Mouse (Mus musculus) MEL (cell line): ENCODE measurements around the gene Sh3gl2. TPM values are rescaled to one million over a fixed set of nuclear protein-coding genes. Genes with fewer than 3 reads are reported as not detected.

ENCODE experiments used
- DNase-seq: peaks from one replicate; pipeline ENCODE4 v3.0.0; 2011; ENCODE audit warnings: low read depth, low spot score
- H3K27ac ChIP-seq: 2 replicates; pipeline ENCODE4 v1.5.1; 2012; ENCODE audit warnings: low read depth, mild to moderate bottlenecking, control low read depth, low read length, moderate library complexity; ENCODE audit not compliant: control insufficient read depth
- H3K27me3 ChIP-seq, 2 experiments: fragments of 150-350 bp in 1 of 2; sonication (generic) in 1 of 2; 2 replicates each; pipeline ENCODE4 v1.6.1; 2012; ENCODE audit warnings: low read length in 2 of 2, mild to moderate bottlenecking in 2 of 2, improper control_type of control experiment in 1 of 2, moderate library complexity in 1 of 2; ENCODE audit not compliant: insufficient read depth in 2 of 2, control insufficient read depth in 1 of 2
- H3K36me3 ChIP-seq, 2 experiments: 2 replicates each; pipeline ENCODE4 v1.6.1; 2012 to 2014; ENCODE audit warnings: low read length in 2 of 2, improper control_type of control experiment in 1 of 2, inconsistent platforms in 1 of 2, mild to moderate bottlenecking in 1 of 2; ENCODE audit not compliant: insufficient read depth in 2 of 2, control insufficient read depth in 1 of 2
- H3K4me1 ChIP-seq, 2 experiments: fragments of 150-350 bp in 1 of 2; sonication (generic) in 1 of 2; 2 replicates each; pipeline ENCODE4 v1.6.1; 2012; ENCODE audit warnings: low read length in 2 of 2, improper control_type of control experiment in 1 of 2, mild to moderate bottlenecking in 1 of 2; ENCODE audit not compliant: insufficient read depth in 2 of 2, control insufficient read depth in 1 of 2
- H3K4me3 ChIP-seq, 2 experiments: fragments of 150-350 bp in 1 of 2; sonication (generic) in 1 of 2; 2 replicates each; pipeline ENCODE4 v1.5.1; 2012; ENCODE audit warnings: low read depth in 2 of 2, low read length in 2 of 2, mild to moderate bottlenecking in 2 of 2, moderate library complexity in 2 of 2, control low read depth in 1 of 2, improper control_type of control experiment in 1 of 2; ENCODE audit not compliant: control insufficient read depth in 1 of 2, insufficient read depth in 1 of 2
- H3K79me2 ChIP-seq: 2 replicates; pipeline ENCODE4 v1.6.1; 2012; ENCODE audit warnings: mild to moderate bottlenecking, low read length, moderate library complexity; ENCODE audit not compliant: control insufficient read depth, poor library complexity, insufficient read depth
- H3K9ac ChIP-seq: 2 replicates; pipeline ENCODE4 v1.6.1; 2012; ENCODE audit warnings: low read depth, mild to moderate bottlenecking, control low read depth, low read length, moderate library complexity; ENCODE audit not compliant: control insufficient read depth, poor library complexity, severe bottlenecking
- H3K9me3 ChIP-seq: fragments of 150-350 bp; sonication (generic); replicated peaks from 2 replicates; pipeline ENCODE4 v1.6.1; 2012; ENCODE audit warnings: mild to moderate bottlenecking, low read length, improper control_type of control experiment, moderate library complexity; ENCODE audit not compliant: insufficient read depth
- CHD2 ChIP-seq: IDR thresholded peaks from 2 replicates; pipeline ENCODE4 v1.6.1; 2011; ENCODE audit warnings: low read length, improper control_type of control experiment
- ELF1 ChIP-seq: IDR thresholded peaks from 2 replicates; pipeline ENCODE4 v1.6.1; 2014; ENCODE audit warnings: low read depth, mild to moderate bottlenecking, inconsistent platforms, low read length, improper control_type of control experiment, moderate library complexity
- GATA1 ChIP-seq: IDR thresholded peaks from 2 replicates; pipeline ENCODE4 v1.6.1; 2011; ENCODE audit warnings: low read depth, low read length, improper control_type of control experiment
- HCFC1 ChIP-seq: IDR thresholded peaks from 2 replicates; pipeline ENCODE4 v1.6.1; 2012; ENCODE audit warnings: low read depth, mild to moderate bottlenecking, inconsistent platforms, low read length, improper control_type of control experiment, moderate library complexity
- JUND ChIP-seq: IDR thresholded peaks from 2 replicates; pipeline ENCODE4 v1.6.1; 2011; ENCODE audit warnings: low read depth, mild to moderate bottlenecking, improper control_type of control experiment, low read length
- KAT2A ChIP-seq: conservative IDR thresholded peaks from 2 replicates; pipeline ENCODE4 v1.6.1; 2012; ENCODE audit warnings: low read depth, low read length, improper control_type of control experiment, inconsistent platforms
- MAZ ChIP-seq: IDR thresholded peaks from 2 replicates; pipeline ENCODE4 v1.6.1; 2012; ENCODE audit warnings: low read depth, mild to moderate bottlenecking, inconsistent platforms, low read length, improper control_type of control experiment
- MEF2A ChIP-seq: IDR thresholded peaks from 2 replicates; pipeline ENCODE4 v1.6.1; 2014; ENCODE audit warnings: low read depth, mild to moderate bottlenecking, inconsistent platforms, low read length, improper control_type of control experiment; ENCODE audit not compliant: poor library complexity, insufficient replicate concordance, severe bottlenecking; ENCODE audit errors: extremely low read depth
- MXI1 ChIP-seq: IDR thresholded peaks from 2 replicates; pipeline ENCODE4 v1.6.1; 2011; ENCODE audit warnings: mild to moderate bottlenecking, low read depth, low read length, improper control_type of control experiment
- MYB ChIP-seq: IDR thresholded peaks from 2 replicates; pipeline ENCODE4 v1.6.1; 2011; ENCODE audit warnings: mild to moderate bottlenecking, low read depth, low read length, improper control_type of control experiment
- MYC ChIP-seq: IDR thresholded peaks from 2 replicates; pipeline ENCODE4 v1.6.1; 2011; ENCODE audit warnings: low read depth, mild to moderate bottlenecking, low read length, improper control_type of control experiment, moderate library complexity
- NELFE ChIP-seq: IDR thresholded peaks from 2 replicates; pipeline ENCODE4 v1.6.1; 2011; ENCODE audit warnings: low read depth, low read length, improper control_type of control experiment
- NRF1 ChIP-seq: IDR thresholded peaks from 2 replicates; pipeline ENCODE4 v1.6.1; 2014; ENCODE audit warnings: low read depth, mild to moderate bottlenecking, inconsistent platforms, low read length, improper control_type of control experiment, moderate library complexity; ENCODE audit not compliant: poor library complexity, insufficient read depth, severe bottlenecking
- POLR2A ChIP-seq, 2 experiments: IDR thresholded peaks; 2 replicates each; pipeline ENCODE4 v1.6.1; 2011 to 2012; ENCODE audit warnings: low read length in 2 of 2, mild to moderate bottlenecking in 2 of 2, control low read depth in 1 of 2, improper control_type of control experiment in 1 of 2, low read depth in 1 of 2, moderate library complexity in 1 of 2; ENCODE audit not compliant: control insufficient read depth in 1 of 2, insufficient read depth in 1 of 2, poor library complexity in 1 of 2
- RAD21 ChIP-seq: IDR thresholded peaks from 2 replicates; pipeline ENCODE4 v1.6.1; 2011; ENCODE audit warnings: mild to moderate bottlenecking, low read depth, low read length, improper control_type of control experiment
- RCOR1 ChIP-seq: IDR thresholded peaks from 2 replicates; pipeline ENCODE4 v1.6.1; 2012; ENCODE audit warnings: low read depth, mild to moderate bottlenecking, inconsistent platforms, low read length, improper control_type of control experiment
- SIN3A ChIP-seq: IDR thresholded peaks from 2 replicates; pipeline ENCODE4 v1.6.1; 2012; ENCODE audit warnings: low read length, improper control_type of control experiment, inconsistent platforms
- SMC3 ChIP-seq: IDR thresholded peaks from 2 replicates; pipeline ENCODE4 v1.6.1; 2011; ENCODE audit warnings: low read depth, low read length, improper control_type of control experiment
- TAL1 ChIP-seq: IDR thresholded peaks from 2 replicates; pipeline ENCODE4 v1.6.1; 2012; ENCODE audit warnings: mild to moderate bottlenecking, inconsistent platforms, low read length, moderate library complexity, mixed read lengths
- TBP ChIP-seq: IDR thresholded peaks from 2 replicates; pipeline ENCODE4 v1.8.0; 2011; ENCODE audit warnings: low read depth, low read length, improper control_type of control experiment
- UBTF ChIP-seq: IDR thresholded peaks from 2 replicates; pipeline ENCODE4 v1.6.1; 2012; ENCODE audit warnings: low read depth, mild to moderate bottlenecking, inconsistent platforms, low read length, improper control_type of control experiment, moderate library complexity, borderline replicate concordance; ENCODE audit not compliant: insufficient read depth
- ZC3H11A ChIP-seq: IDR thresholded peaks from 2 replicates; pipeline ENCODE4 v1.6.1; 2012; ENCODE audit warnings: low read depth, mild to moderate bottlenecking, inconsistent platforms, low read length, improper control_type of control experiment
- ZKSCAN1 ChIP-seq: IDR thresholded peaks from 2 replicates; pipeline ENCODE4 v1.6.1; 2012; ENCODE audit warnings: low read depth, mild to moderate bottlenecking, inconsistent platforms, low read length, improper control_type of control experiment, moderate library complexity
- ZMIZ1 ChIP-seq: IDR thresholded peaks from 2 replicates; pipeline ENCODE4 v1.6.1; 2012; ENCODE audit warnings: low read depth, mild to moderate bottlenecking, inconsistent platforms, low read length, improper control_type of control experiment, moderate library complexity
- ZNF384 ChIP-seq: IDR thresholded peaks from 2 replicates; pipeline ENCODE4 v1.6.1; 2012; ENCODE audit warnings: low read depth, mild to moderate bottlenecking, inconsistent platforms, low read length, improper control_type of control experiment
- polyA plus RNA-seq, 2 experiments: library from polyadenylated mRNA; stranded (reverse) in 1 of 2; unstranded in 1 of 2; fragments of >175 nt in 1 of 2; fragments of >200 nt in 1 of 2; gene quantifications; 2 replicates each; pipeline versions ENCODE4 v1.2.1 to v1.2.4; 2012; ENCODE audit warnings: low replicate concordance in 2 of 2, low read depth in 1 of 2; ENCODE audit not compliant: insufficient read length in 2 of 2, insufficient read depth in 1 of 2, missing spikeins in 1 of 2
- total RNA-seq: library from RNA; depleted of rRNA; stranded (reverse); fragments of 300-350 nt; gene quantifications from 2 replicates; pipeline ENCODE4 v1.2.3, GENCODE M21; 2012

Gene Sh3gl2
- total and polyA plus RNA-seq, 3 experiments, result not detected

DNA sequence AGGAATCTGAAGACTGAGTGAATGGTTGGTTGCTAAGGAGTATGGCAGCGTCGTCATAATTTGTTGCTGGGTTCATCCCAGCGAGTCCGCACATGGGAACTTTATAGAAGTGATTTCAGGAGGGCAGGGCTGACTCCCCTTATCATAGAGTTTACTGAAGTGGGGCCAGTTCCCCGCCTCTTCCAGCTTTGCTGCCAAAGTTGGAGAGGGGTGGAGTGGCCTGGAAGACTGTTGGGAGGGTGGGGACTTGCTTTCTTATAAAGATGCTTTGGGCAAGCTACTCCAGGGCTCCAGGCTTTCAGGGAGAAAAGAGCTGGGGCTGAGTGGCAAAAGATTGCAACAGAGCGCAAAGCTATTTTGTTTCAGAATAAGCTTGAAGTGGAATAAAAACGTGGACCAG, 308.4 kb downstream of the Sh3gl2 start:
- DNase-seq, result no peak
- TF ChIP-seq UBTF, result no peak
- TF ChIP-seq SIN3A, result no peak
- no peak for TF ChIP-seq POLR2A (IDR thresholded peaks at IDR 0.05; ENCODE audit: control insufficient read depth in 1 of 2, insufficient read depth in 1 of 2, low read depth in 1 of 2, low read length in 2 of 2, poor library complexity in 1 of 2)
- TF ChIP-seq TBP, result no peak
- TF ChIP-seq JUND, result no peak
- TF ChIP-seq NRF1, result no peak
- H3K27me3 ChIP-seq, result no peaks in the 10 kb centered on the region
- H3K9me3 ChIP-seq, result no peaks in the 10 kb centered on the region
- no peaks in the 10 kb centered on the region for H3K36me3 ChIP-seq
- no peaks in the 10 kb centered on the region for H3K79me2 ChIP-seq
- no peak overlapping the region for H3K27ac ChIP-seq
- no peaks in the 10 kb centered on the region for H3K4me1 ChIP-seq
- no peak overlapping the region for H3K4me3 ChIP-seq
- H3K9ac ChIP-seq, result no peak overlapping the region

DNA sequence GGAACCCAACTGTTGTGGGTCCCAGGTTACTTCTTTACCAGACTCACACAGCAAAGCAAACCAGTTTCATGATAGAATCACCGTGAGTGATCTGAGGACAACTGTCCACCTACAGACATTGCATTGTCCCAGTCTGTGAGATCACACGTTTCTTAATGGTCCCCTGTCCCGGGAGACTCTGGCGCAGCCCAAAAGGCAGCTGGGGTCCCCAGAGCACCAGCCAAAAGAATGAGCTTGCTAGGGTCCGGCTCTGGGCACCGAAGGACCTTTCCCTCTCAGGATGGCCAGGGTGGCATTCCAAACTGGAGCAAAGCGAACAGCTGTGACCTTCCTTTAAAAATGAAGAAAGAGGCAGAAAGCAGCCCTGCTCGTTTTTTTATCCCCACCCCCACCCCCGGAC, 308.9 kb downstream of the Sh3gl2 start, which contains the start of gene Adamtsl1:
Gene Adamtsl1, plus strand, starts transcription at position 381 of the 400 bp plus-strand sequence.
- TF ChIP-seq ZC3H11A (no peak), KAT2A (no peak), NELFE (no peak), RCOR1 (no peak), SIN3A (no peak), MYB (no peak), MYC (no peak), HCFC1 (no peak)
- no peaks in the 10 kb centered on the region for H3K79me2 ChIP-seq
- H3K36me3 ChIP-seq, result no peaks in the 10 kb centered on the region
- DNase-seq, result no peak
- H3K9ac ChIP-seq, result no peak within 1 kb of the TSS
- no peaks in the 10 kb centered on the region for H3K9me3 ChIP-seq
- H3K4me3 ChIP-seq, result no peak within 1 kb of the TSS
- no peak within 1 kb of the TSS for H3K27ac ChIP-seq
- H3K27me3 ChIP-seq, result no peaks in the 10 kb centered on the region
- H3K4me1 ChIP-seq, result no peaks in the 10 kb centered on the region

DNA sequence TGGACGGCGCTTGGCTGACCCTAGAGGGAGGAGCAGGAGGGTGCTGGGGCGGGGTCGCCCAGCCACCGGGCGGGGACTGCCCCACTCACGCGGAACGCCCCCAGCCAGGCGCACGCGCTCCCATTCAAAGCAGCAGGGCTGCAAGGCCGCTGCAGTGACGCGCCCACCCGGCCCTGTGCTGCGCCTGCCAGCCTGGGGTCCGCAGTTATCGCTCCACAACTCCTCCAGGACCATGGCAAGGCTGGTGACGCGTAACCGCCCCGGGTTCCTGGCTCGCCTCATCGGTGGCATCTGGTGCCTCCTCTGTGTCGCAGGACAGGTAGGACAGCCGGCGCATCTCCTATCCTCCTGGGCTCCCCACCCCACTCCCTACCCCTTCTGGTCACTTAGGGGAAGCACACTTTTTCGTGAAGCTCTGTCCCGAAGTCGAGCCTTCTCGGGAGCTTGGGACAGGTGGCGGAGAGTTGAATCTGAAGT, 309.3 kb downstream of the Sh3gl2 start:
- H3K4me3 ChIP-seq, result no peak overlapping the region
- H3K4me1 ChIP-seq, result no peaks in the 10 kb centered on the region
- no peaks in the 10 kb centered on the region for H3K79me2 ChIP-seq
- no peak overlapping the region for H3K27ac ChIP-seq
- no peaks in the 10 kb centered on the region for H3K27me3 ChIP-seq
- no peak overlapping the region for H3K9ac ChIP-seq
- H3K9me3 ChIP-seq, result no peaks in the 10 kb centered on the region
- no peaks in the 10 kb centered on the region for H3K36me3 ChIP-seq
- TF ChIP-seq GATA1, result no peak
- TF ChIP-seq ELF1, result no peak
- TF ChIP-seq CHD2, result no peak
- TF ChIP-seq TAL1, result no peak
- TF ChIP-seq RAD21, result no peak
- no peak for TF ChIP-seq MXI1
- TF ChIP-seq MAZ, result no peak
- no peak for TF ChIP-seq MEF2A
- no peak for TF ChIP-seq ZNF384
- no peak for TF ChIP-seq MYC
- TF ChIP-seq ZKSCAN1, result no peak
- TF ChIP-seq ZMIZ1, result no peak
- no peak for TF ChIP-seq TBP
- no peak for TF ChIP-seq SMC3
- no peak for TF ChIP-seq NRF1
- no peak for TF ChIP-seq ZC3H11A
- DNase-seq, result no peak
